Mouse (Mus musculus): Measurements from ENCODE around the gene Loxl3. TPM values are rescaled to one million over a fixed set of nuclear protein-coding genes. Genes with fewer than 3 reads are reported as not detected.

Loxl3 gene
- polyA plus RNA-seq, 1 experiment: 3.1 TPM

DNA sequence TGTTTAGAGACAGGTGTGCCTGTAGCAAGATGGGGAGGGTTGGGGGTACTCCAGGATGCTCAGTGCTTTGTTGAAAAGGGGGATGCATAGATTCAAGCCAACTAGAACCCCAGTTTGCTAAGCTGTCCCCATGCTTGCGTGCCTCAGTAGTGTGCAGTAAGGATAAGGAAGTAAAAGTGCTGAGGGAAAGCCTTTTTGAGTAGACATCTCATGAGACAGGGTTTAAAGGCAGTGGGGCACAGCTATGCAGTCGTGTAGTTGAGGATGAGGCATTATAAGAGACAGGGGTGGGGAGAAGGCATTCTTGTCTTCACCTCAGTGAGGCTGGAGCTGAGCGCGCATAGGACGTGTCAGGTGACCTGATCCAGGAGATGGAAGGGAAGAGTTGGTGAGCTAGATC is 6.6 kb downstream of the Loxl3 start:
- Histone ChIP-seq H3K4me1 (replicated peaks; ENCODE audit: control insufficient read depth, insufficient read depth, low read length) (peaks cover 6% of the 10 kb centered on the region), H3K27ac (ENCODE audit: control insufficient read depth, insufficient read depth, low read length) (no peak overlapping the region), H3K36me3 (ENCODE audit: control insufficient read depth, insufficient read depth, low read length) (no peaks in the 10 kb centered on the region), H3K27me3 (ENCODE audit: control insufficient read depth, insufficient read depth, low read length) (no peaks in the 10 kb centered on the region), H3K4me3 (ENCODE audit: control insufficient read depth, insufficient read depth, low read length) (no peak overlapping the region)
- 95% methylated on average over 5 of the region's 5 CpGs for WGBS
- TF ChIP-seq POLR2A (IDR thresholded peaks at IDR 0.05; ENCODE audit: control insufficient read depth, extremely low read depth, insufficient read depth, low read length, poor library complexity) (no peak), CTCF (IDR thresholded peaks at IDR 0.05; ENCODE audit: borderline replicate concordance, control insufficient read depth, extremely low read depth, insufficient read depth, low read length, poor library complexity) (no peak)
- DNase-seq: no peak

DNA sequence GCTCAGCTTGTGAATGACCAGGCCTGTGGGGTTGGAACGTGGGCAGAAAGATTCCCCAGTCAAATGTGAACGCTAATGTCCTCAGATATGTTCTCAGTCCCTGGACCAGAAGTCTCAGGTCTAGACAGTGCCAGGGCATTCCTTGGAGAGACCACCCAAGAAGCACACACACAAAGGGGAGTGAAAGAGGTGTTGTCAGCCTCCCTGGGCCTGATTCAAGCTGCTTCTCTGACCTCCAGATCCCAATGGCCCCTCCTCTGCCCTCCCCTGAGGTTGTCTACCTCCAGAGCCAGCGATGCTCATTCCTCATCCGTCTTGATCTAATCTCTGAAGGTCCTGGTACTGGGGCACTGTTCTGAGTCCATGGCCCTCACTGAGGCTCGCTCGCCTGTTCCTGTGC is 9.6 kb downstream of the Loxl3 start:
- Histone ChIP-seq H3K27me3 (ENCODE audit: control insufficient read depth, insufficient read depth, low read length) (no peaks in the 10 kb centered on the region), H3K4me3 (ENCODE audit: control insufficient read depth, insufficient read depth, low read length) (no peak overlapping the region), H3K4me1 (replicated peaks; ENCODE audit: control insufficient read depth, insufficient read depth, low read length) (peaks cover 2% of the 10 kb centered on the region; the same call in 1 of the 2 replicates), H3K27ac (ENCODE audit: control insufficient read depth, insufficient read depth, low read length) (no peak overlapping the region), H3K36me3 (ENCODE audit: control insufficient read depth, insufficient read depth, low read length) (no peaks in the 10 kb centered on the region)
- TF ChIP-seq POLR2A (IDR thresholded peaks at IDR 0.05; ENCODE audit: control insufficient read depth, extremely low read depth, insufficient read depth, low read length, poor library complexity): no peak
- TF ChIP-seq CTCF (IDR thresholded peaks at IDR 0.05; ENCODE audit: borderline replicate concordance, control insufficient read depth, extremely low read depth, insufficient read depth, low read length, poor library complexity): no peak
- WGBS: 94% methylated on average over 6 of the region's 6 CpGs
- no peak for DNase-seq

GRCm38 (mm10) chr6:83043993-83044392 is 10.0 kb downstream of the Loxl3 start:
- 91% methylated on average over 5 of the region's 5 CpGs for WGBS
- no peaks in the 10 kb centered on the region for H3K27me3 ChIP-seq (ENCODE audit: control insufficient read depth, insufficient read depth, low read length)
- no peaks in the 10 kb centered on the region for H3K4me1 ChIP-seq (replicated peaks; ENCODE audit: control insufficient read depth, insufficient read depth, low read length)
- no peaks in the 10 kb centered on the region for H3K36me3 ChIP-seq (ENCODE audit: control insufficient read depth, insufficient read depth, low read length)
- no peak for TF ChIP-seq POLR2A (IDR thresholded peaks at IDR 0.05; ENCODE audit: control insufficient read depth, extremely low read depth, insufficient read depth, low read length, poor library complexity)
- no peak for TF ChIP-seq CTCF (IDR thresholded peaks at IDR 0.05; ENCODE audit: borderline replicate concordance, control insufficient read depth, extremely low read depth, insufficient read depth, low read length, poor library complexity)
- H3K27ac ChIP-seq (ENCODE audit: control insufficient read depth, insufficient read depth, low read length): no peak overlapping the region
- no peak overlapping the region for H3K4me3 ChIP-seq (ENCODE audit: control insufficient read depth, insufficient read depth, low read length)
- no peak for DNase-seq

DNA sequence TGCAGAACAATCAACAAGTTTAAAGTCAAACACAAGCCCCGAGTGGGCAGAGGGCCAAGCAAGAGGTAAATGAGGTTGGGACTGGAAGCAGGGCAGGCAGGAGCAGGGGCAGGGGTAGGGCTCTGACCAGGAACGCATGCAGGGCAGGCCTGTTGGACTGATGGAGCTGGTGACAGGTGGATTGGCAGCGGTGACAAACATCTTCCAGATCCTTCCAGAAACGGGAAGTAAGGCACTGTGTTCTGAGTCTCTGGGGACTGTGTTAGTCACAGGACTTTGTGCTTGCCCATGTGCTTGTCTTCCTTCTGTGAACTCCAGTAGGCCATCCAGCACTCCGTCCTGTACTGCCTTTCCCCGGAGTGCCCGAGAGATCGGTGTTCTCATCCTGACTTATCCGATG is 10.8 kb downstream of the Loxl3 start:
- H3K4me3 ChIP-seq (ENCODE audit: control insufficient read depth, insufficient read depth, low read length): no peak overlapping the region
- H3K4me1 ChIP-seq (replicated peaks; ENCODE audit: control insufficient read depth, insufficient read depth, low read length): no peaks in the 10 kb centered on the region

DNA sequence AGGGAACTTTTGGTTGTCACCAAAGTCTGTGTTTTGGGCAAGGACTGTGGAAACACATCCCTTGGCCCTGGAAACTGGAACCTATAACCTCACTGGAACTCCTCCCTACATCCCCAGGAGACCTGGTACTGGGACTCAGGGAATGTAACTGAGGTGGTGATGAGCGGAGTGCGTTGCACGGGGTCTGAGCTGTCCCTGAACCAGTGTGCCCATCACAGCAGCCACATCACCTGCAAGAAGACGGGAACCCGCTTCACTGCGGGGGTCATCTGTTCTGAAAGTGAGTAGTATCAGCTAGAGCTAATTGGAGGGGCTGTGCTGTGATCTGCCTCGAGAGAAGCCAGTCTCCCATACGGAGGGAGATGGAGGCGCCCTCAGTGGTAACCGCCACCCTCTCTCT is 15.4 kb downstream of the Loxl3 start:
- H3K27ac ChIP-seq (ENCODE audit: control insufficient read depth, insufficient read depth, low read length): no peak overlapping the region
- peaks cover 8% of the 10 kb centered on the region for H3K4me1 ChIP-seq (replicated peaks; ENCODE audit: control insufficient read depth, insufficient read depth, low read length)
- H3K36me3 ChIP-seq (ENCODE audit: control insufficient read depth, insufficient read depth, low read length): no peaks in the 10 kb centered on the region
- no peak overlapping the region for H3K4me3 ChIP-seq (ENCODE audit: control insufficient read depth, insufficient read depth, low read length)
- TF ChIP-seq CTCF (IDR thresholded peaks at IDR 0.05; ENCODE audit: borderline replicate concordance, control insufficient read depth, extremely low read depth, insufficient read depth, low read length, poor library complexity) (no peak), POLR2A (IDR thresholded peaks at IDR 0.05; ENCODE audit: control insufficient read depth, extremely low read depth, insufficient read depth, low read length, poor library complexity) (no peak)
- DNase-seq: no peak
- H3K27me3 ChIP-seq (ENCODE audit: control insufficient read depth, insufficient read depth, low read length): no peaks in the 10 kb centered on the region
- 84% methylated on average over 10 of the region's 10 CpGs for WGBS

More for the DNA sequence above, 10.8 kb downstream of the Loxl3 start:
- no peak overlapping the region for H3K27ac ChIP-seq (ENCODE audit: control insufficient read depth, insufficient read depth, low read length)
- TF ChIP-seq POLR2A (IDR thresholded peaks at IDR 0.05; ENCODE audit: control insufficient read depth, extremely low read depth, insufficient read depth, low read length, poor library complexity) (no peak), CTCF (IDR thresholded peaks at IDR 0.05; ENCODE audit: borderline replicate concordance, control insufficient read depth, extremely low read depth, insufficient read depth, low read length, poor library complexity) (no peak)
- no peaks in the 10 kb centered on the region for H3K36me3 ChIP-seq (ENCODE audit: control insufficient read depth, insufficient read depth, low read length)
- DNase-seq: no peak
- WGBS: 62% methylated on average over 9 of the region's 9 CpGs
- H3K27me3 ChIP-seq (ENCODE audit: control insufficient read depth, insufficient read depth, low read length): no peaks in the 10 kb centered on the region

DNA sequence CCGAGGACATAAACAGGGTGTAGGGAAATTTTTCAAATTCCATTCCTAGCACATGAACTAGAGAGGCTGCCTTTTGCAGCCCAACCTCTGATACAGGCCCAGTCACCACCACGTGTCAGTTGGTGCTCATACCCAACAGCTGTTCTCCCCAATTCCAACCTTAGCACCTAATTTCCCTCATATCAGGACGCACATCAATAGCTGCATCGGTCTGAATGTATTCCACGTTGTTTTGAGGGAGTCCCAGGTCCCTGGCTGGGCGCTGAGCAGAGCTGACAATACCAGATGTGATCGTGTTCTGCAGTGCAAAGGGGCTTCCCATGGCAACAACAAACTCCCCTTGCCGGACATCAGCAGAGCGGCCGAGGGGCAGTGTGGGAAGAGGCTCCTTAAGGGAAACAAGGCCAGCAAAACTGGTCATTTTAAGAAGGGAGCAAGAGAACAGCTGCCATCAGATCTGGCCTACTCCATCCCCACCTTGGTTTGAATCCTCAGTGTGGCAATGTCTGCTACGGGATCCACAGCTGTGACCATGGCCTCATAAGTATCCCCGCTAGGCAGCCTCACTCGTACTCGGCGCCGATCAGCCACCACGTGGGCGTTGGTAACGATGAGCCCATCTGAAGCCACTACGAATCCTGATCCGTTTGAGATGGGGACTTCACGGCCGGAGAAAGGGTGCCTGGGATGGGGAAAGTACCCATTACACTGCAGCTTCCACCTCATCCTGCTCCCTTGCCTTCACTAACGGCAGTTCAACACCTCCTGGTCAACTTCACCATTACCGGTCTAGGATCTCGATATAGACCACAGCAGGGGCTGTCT is 19.4 kb downstream of the Loxl3 start:
- H3K4me3 ChIP-seq (ENCODE audit: control insufficient read depth, insufficient read depth, low read length): peak overlapping the region; percentile 80
- H3K27ac ChIP-seq (ENCODE audit: control insufficient read depth, insufficient read depth, low read length): no peak overlapping the region
- TF ChIP-seq CTCF (IDR thresholded peaks at IDR 0.05; ENCODE audit: borderline replicate concordance, control insufficient read depth, extremely low read depth, insufficient read depth, low read length, poor library complexity): no peak
- no peak for TF ChIP-seq POLR2A (IDR thresholded peaks at IDR 0.05; ENCODE audit: control insufficient read depth, extremely low read depth, insufficient read depth, low read length, poor library complexity)
- DNase-seq: no peak
- peaks cover 19% of the 10 kb centered on the region for H3K4me1 ChIP-seq (replicated peaks; ENCODE audit: control insufficient read depth, insufficient read depth, low read length)
- H3K36me3 ChIP-seq (ENCODE audit: control insufficient read depth, insufficient read depth, low read length): peaks cover 8% of the 10 kb centered on the region
- 8% methylated on average over 26 of the region's 26 CpGs for WGBS
- H3K27me3 ChIP-seq (ENCODE audit: control insufficient read depth, insufficient read depth, low read length): no peaks in the 10 kb centered on the region
